Mouse (Mus musculus): ENCODE measurements at regions not wholly inside any gene's neighbourhood (a gene's known extent, or its start where the extent isn't known, plus 50 kb on each side); places are given as distances from the start of the nearest gene placed in this dataset.

- WGBS, result 74% methylated on average over 5 of the region's 5 CpGs
- no peak for ATAC-seq (ENCODE audit: low FRiP score)
These were observed 113.0 kb upstream of the Hmgn3 start for GRCm38 (mm10) chr9:83259511-83259910.

GRCm38 (mm10) chr9:83258986-83259385, 112.5 kb upstream of the Hmgn3 start:
- H3K4me3 ChIP-seq (replicated peaks), result no peak overlapping the region
- H3K9me3 ChIP-seq, result no peaks in the 10 kb centered on the region
- no peak overlapping the region for H3K4me2 ChIP-seq
- H3K4me1 ChIP-seq, result no peaks in the 10 kb centered on the region
- ATAC-seq (ENCODE audit: low FRiP score), result no peak
- H3K27me3 ChIP-seq, result no peaks in the 10 kb centered on the region
- H3K27ac ChIP-seq, result no peak overlapping the region
- no peak overlapping the region for H3K9ac ChIP-seq
- WGBS, result 82% methylated on average over 3 of the region's 3 CpGs
- no peaks in the 10 kb centered on the region for H3K36me3 ChIP-seq (replicated peaks)

More at GRCm38 (mm10) chr9:83259511-83259910, 113.0 kb upstream of the Hmgn3 start:
- H3K9ac ChIP-seq, result no peak overlapping the region
- no peak overlapping the region for H3K4me3 ChIP-seq (replicated peaks)
- H3K27me3 ChIP-seq, result no peaks in the 10 kb centered on the region
- H3K4me2 ChIP-seq, result no peak overlapping the region
- H3K27ac ChIP-seq, result no peak overlapping the region
- no peaks in the 10 kb centered on the region for H3K4me1 ChIP-seq
- H3K9me3 ChIP-seq, result no peaks in the 10 kb centered on the region
- no peaks in the 10 kb centered on the region for H3K36me3 ChIP-seq (replicated peaks)

GRCm38 (mm10) chr9:83258476-83258875, 112.0 kb upstream of the Hmgn3 start:
- H3K4me1 ChIP-seq, result no peaks in the 10 kb centered on the region
- 91% methylated on average over 3 of the region's 3 CpGs for WGBS
- H3K9ac ChIP-seq, result no peak overlapping the region
- H3K4me3 ChIP-seq (replicated peaks), result no peak overlapping the region
- no peak for ATAC-seq (ENCODE audit: low FRiP score)
- no peaks in the 10 kb centered on the region for H3K36me3 ChIP-seq (replicated peaks)
- H3K27me3 ChIP-seq, result no peaks in the 10 kb centered on the region
- H3K9me3 ChIP-seq, result no peaks in the 10 kb centered on the region
- H3K4me2 ChIP-seq, result no peak overlapping the region
- H3K27ac ChIP-seq, result no peak overlapping the region

GRCm38 (mm10) chr9:83254356-83254755, 107.9 kb upstream of the Hmgn3 start:
- Histone ChIP-seq H3K27me3 (no peaks in the 10 kb centered on the region), H3K4me2 (no peak overlapping the region), H3K36me3 (replicated peaks) (no peaks in the 10 kb centered on the region), H3K9ac (no peak overlapping the region), H3K9me3 (no peaks in the 10 kb centered on the region), H3K27ac (no peak overlapping the region), H3K4me3 (replicated peaks) (no peak overlapping the region), H3K4me1 (no peaks in the 10 kb centered on the region)
- WGBS, result 95% methylated on average over 6 of the region's 6 CpGs
- no peak for ATAC-seq (ENCODE audit: low FRiP score)

GRCm38 (mm10) chr9:83253789-83254188, 107.3 kb upstream of the Hmgn3 start:
- Histone ChIP-seq H3K36me3 (replicated peaks) (no peaks in the 10 kb centered on the region), H3K27me3 (no peaks in the 10 kb centered on the region), H3K4me3 (replicated peaks) (no peak overlapping the region), H3K9me3 (no peaks in the 10 kb centered on the region), H3K9ac (no peak overlapping the region), H3K27ac (no peak overlapping the region), H3K4me1 (no peaks in the 10 kb centered on the region), H3K4me2 (no peak overlapping the region)
- 93% methylated on average over 11 of the region's 11 CpGs for WGBS
- ATAC-seq (ENCODE audit: low FRiP score), result no peak

GRCm38 (mm10) chr9:83251793-83252192, 105.3 kb upstream of the Hmgn3 start:
- Histone ChIP-seq H3K4me3 (replicated peaks) (no peak overlapping the region), H3K27ac (no peak overlapping the region), H3K9ac (no peak overlapping the region), H3K4me1 (no peaks in the 10 kb centered on the region), H3K36me3 (replicated peaks) (no peaks in the 10 kb centered on the region), H3K9me3 (no peaks in the 10 kb centered on the region), H3K4me2 (no peak overlapping the region), H3K27me3 (no peaks in the 10 kb centered on the region)
- no peak for ATAC-seq (ENCODE audit: low FRiP score)
- WGBS, result 33% methylated on average over 5 of the region's 5 CpGs

GRCm38 (mm10) chr9:83249871-83250270, 103.4 kb upstream of the Hmgn3 start:
- Histone ChIP-seq H3K4me1 (no peaks in the 10 kb centered on the region), H3K4me3 (replicated peaks) (no peak overlapping the region), H3K27me3 (no peaks in the 10 kb centered on the region), H3K9me3 (no peaks in the 10 kb centered on the region), H3K4me2 (no peak overlapping the region), H3K36me3 (replicated peaks) (no peaks in the 10 kb centered on the region), H3K27ac (no peak overlapping the region), H3K9ac (no peak overlapping the region)
- no peak for ATAC-seq (ENCODE audit: low FRiP score)
- WGBS, result 92% methylated on average over 5 of the region's 5 CpGs

GRCm38 (mm10) chr9:83248164-83248730, 101.8 kb upstream of the Hmgn3 start:
- no peak for ATAC-seq (ENCODE audit: low FRiP score)
- Histone ChIP-seq H3K36me3 (replicated peaks) (no peaks in the 10 kb centered on the region), H3K9ac (no peak overlapping the region), H3K4me1 (no peaks in the 10 kb centered on the region), H3K9me3 (no peaks in the 10 kb centered on the region), H3K27me3 (no peaks in the 10 kb centered on the region), H3K27ac (no peak overlapping the region), H3K4me3 (replicated peaks) (no peak overlapping the region), H3K4me2 (no peak overlapping the region)
- WGBS, result 92% methylated on average over 2 of the region's 2 CpGs

- 84% methylated on average over 12 of the region's 12 CpGs for WGBS
- Histone ChIP-seq H3K9me3 (no peaks in the 10 kb centered on the region), H3K36me3 (replicated peaks) (no peaks in the 10 kb centered on the region), H3K4me3 (replicated peaks) (no peak overlapping the region), H3K4me2 (no peak overlapping the region), H3K4me1 (no peaks in the 10 kb centered on the region), H3K27me3 (no peaks in the 10 kb centered on the region), H3K27ac (no peak overlapping the region), H3K9ac (no peak overlapping the region)
- no peak for ATAC-seq (ENCODE audit: low FRiP score)
These were observed 100.7 kb upstream of the Hmgn3 start for GRCm38 (mm10) chr9:83247066-83247668.

GRCm38 (mm10) chr9:83241119-83241518, 94.6 kb upstream of the Hmgn3 start:
- WGBS, result 89% methylated on average over 4 of the region's 4 CpGs
- Histone ChIP-seq H3K27me3 (no peaks in the 10 kb centered on the region), H3K9ac (no peak overlapping the region), H3K36me3 (replicated peaks) (no peaks in the 10 kb centered on the region), H3K4me3 (replicated peaks) (no peak overlapping the region), H3K4me2 (no peak overlapping the region), H3K9me3 (no peaks in the 10 kb centered on the region), H3K27ac (no peak overlapping the region), H3K4me1 (no peaks in the 10 kb centered on the region)
- ATAC-seq (ENCODE audit: low FRiP score), result no peak

GRCm38 (mm10) chr9:83239097-83239496, 92.6 kb upstream of the Hmgn3 start:
- no peak for ATAC-seq (ENCODE audit: low FRiP score)
- H3K27ac ChIP-seq, result no peak overlapping the region
- H3K36me3 ChIP-seq (replicated peaks), result no peaks in the 10 kb centered on the region
- no peak overlapping the region for H3K4me3 ChIP-seq (replicated peaks)
- H3K9ac ChIP-seq, result no peak overlapping the region
- H3K9me3 ChIP-seq, result no peaks in the 10 kb centered on the region
- 83% methylated on average over 10 of the region's 10 CpGs for WGBS
- no peaks in the 10 kb centered on the region for H3K4me1 ChIP-seq
- H3K4me2 ChIP-seq, result no peak overlapping the region
- H3K27me3 ChIP-seq, result no peaks in the 10 kb centered on the region

- H3K36me3 ChIP-seq (replicated peaks), result no peaks in the 10 kb centered on the region
- H3K9ac ChIP-seq, result no peak overlapping the region
- no peaks in the 10 kb centered on the region for H3K4me1 ChIP-seq
- H3K4me3 ChIP-seq (replicated peaks), result no peak overlapping the region
- ATAC-seq (ENCODE audit: low FRiP score), result no peak
- H3K4me2 ChIP-seq, result no peak overlapping the region
- H3K27ac ChIP-seq, result no peak overlapping the region
- no peaks in the 10 kb centered on the region for H3K27me3 ChIP-seq
- no peaks in the 10 kb centered on the region for H3K9me3 ChIP-seq
These were observed 75.4 kb upstream of the Hmgn3 start for GRCm38 (mm10) chr9:83221866-83222265.

- 86% methylated on average over 5 of the region's 5 CpGs for WGBS
- no peak for ATAC-seq (ENCODE audit: low FRiP score)
- Histone ChIP-seq H3K4me3 (replicated peaks) (no peak overlapping the region), H3K27me3 (no peaks in the 10 kb centered on the region), H3K4me2 (no peak overlapping the region), H3K9ac (no peak overlapping the region), H3K9me3 (no peaks in the 10 kb centered on the region), H3K36me3 (replicated peaks) (no peaks in the 10 kb centered on the region), H3K4me1 (no peaks in the 10 kb centered on the region), H3K27ac (no peak overlapping the region)
These were observed 56.1 kb upstream of the Hmgn3 start for GRCm38 (mm10) chr9:83202583-83202982.

Data from forebrain, embryonic 12.5 days (tissue).